Mouse (Mus musculus) CH12.LX (cell line): Measurements from ENCODE around the gene Atp6v0b. TPM values are rescaled to one million over a fixed set of nuclear protein-coding genes. Genes with fewer than 3 reads are reported as not detected.

Experiments
- DNase-seq: peaks from one replicate; pipeline ENCODE4 v3.0.0-alpha.2; 2013; ENCODE audit errors: extremely low read depth
- H3K27ac ChIP-seq: 2 replicates; pipeline ENCODE4 v1.5.1; 2012; ENCODE audit warnings: low read depth, mild to moderate bottlenecking, control low read depth, moderate library complexity; ENCODE audit not compliant: insufficient read depth
- H3K27me3 ChIP-seq: replicated peaks from 2 replicates; pipeline ENCODE3; 2012; ENCODE audit warnings: inconsistent platforms
- H3K36me3 ChIP-seq, 2 experiments: replicated peaks in 1 of 2; 2 replicates each; pipeline versions ENCODE3 to v1.6.1; 2012; ENCODE audit warnings: inconsistent platforms in 1 of 2, low read length in 1 of 2, mild to moderate bottlenecking in 1 of 2, mixed read lengths in 1 of 2, moderate library complexity in 1 of 2; ENCODE audit not compliant: control insufficient read depth in 1 of 2, insufficient read depth in 1 of 2
- H3K4me1 ChIP-seq, 2 experiments: 2 replicates each; pipeline ENCODE4 v1.6.1; 2012; ENCODE audit warnings: inconsistent platforms in 1 of 2, moderate library complexity in 1 of 2; ENCODE audit not compliant: insufficient read depth in 2 of 2, control insufficient read depth in 1 of 2
- H3K4me2 ChIP-seq: 2 replicates; pipeline ENCODE4 v1.6.1; 2012; ENCODE audit warnings: low read depth, mild to moderate bottlenecking, control low read depth; ENCODE audit not compliant: poor library complexity, insufficient read depth, severe bottlenecking
- H3K4me3 ChIP-seq, 3 experiments: fragments of 150-350 bp in 1 of 3; sonication (generic) in 1 of 3; replicated peaks in 1 of 3; 2 replicates each; pipeline versions ENCODE3 to v1.5.1; 2011 to 2012; ENCODE audit warnings: low read depth in 2 of 3, low read length in 2 of 3, mild to moderate bottlenecking in 2 of 3, moderate library complexity in 2 of 3, control low read depth in 1 of 3, improper control_type of control experiment in 1 of 3, inconsistent platforms in 1 of 3, mixed read lengths in 1 of 3; ENCODE audit not compliant: poor library complexity in 1 of 3
- H3K79me2 ChIP-seq: replicated peaks from 2 replicates; pipeline ENCODE4 v1.6.1; 2012; ENCODE audit warnings: mild to moderate bottlenecking, moderate library complexity; ENCODE audit not compliant: control insufficient read depth, poor library complexity, insufficient read depth, severe bottlenecking; ENCODE audit errors: extremely low read depth
- H3K9ac ChIP-seq: 2 replicates; pipeline ENCODE4 v1.6.1; 2012; ENCODE audit warnings: low read depth, mild to moderate bottlenecking, control low read depth, moderate library complexity; ENCODE audit not compliant: insufficient read depth
- H3K9me3 ChIP-seq: replicated peaks from 2 replicates; pipeline ENCODE3; 2012; ENCODE audit warnings: low read length, inconsistent platforms, mixed read lengths
- BHLHE40 ChIP-seq: IDR thresholded peaks from 2 replicates; pipeline ENCODE4 v1.6.1; 2011; ENCODE audit warnings: mild to moderate bottlenecking, low read depth, low read length, improper control_type of control experiment
- CHD1 ChIP-seq: IDR thresholded peaks from 2 replicates; pipeline ENCODE4 v1.6.1; 2012; ENCODE audit warnings: low read depth, low read length, improper control_type of control experiment, inconsistent platforms
- CHD2 ChIP-seq: IDR thresholded peaks from 2 replicates; pipeline ENCODE4 v1.6.1; 2011; ENCODE audit warnings: low read length, improper control_type of control experiment
- ELF1 ChIP-seq: IDR thresholded peaks from 2 replicates; pipeline ENCODE4 v1.6.1; 2014; ENCODE audit warnings: low read depth, mild to moderate bottlenecking, inconsistent platforms, low read length, improper control_type of control experiment
- GABPA ChIP-seq: IDR thresholded peaks from 2 replicates; pipeline ENCODE4 v1.6.1; 2012; ENCODE audit warnings: low read depth, low read length, improper control_type of control experiment, inconsistent platforms; ENCODE audit not compliant: insufficient replicate concordance
- HCFC1 ChIP-seq: IDR thresholded peaks from 2 replicates; pipeline ENCODE4 v1.6.1; 2012; ENCODE audit warnings: low read depth, mild to moderate bottlenecking, inconsistent platforms, low read length, improper control_type of control experiment
- IRF4 ChIP-seq: IDR thresholded peaks from 2 replicates; pipeline ENCODE4 v1.6.1; 2014; ENCODE audit warnings: low read depth, mild to moderate bottlenecking, inconsistent platforms, low read length, improper control_type of control experiment
- JUN ChIP-seq: IDR thresholded peaks from 2 replicates; pipeline ENCODE4 v1.6.1; 2011; ENCODE audit warnings: low read depth, mild to moderate bottlenecking, low read length, improper control_type of control experiment, moderate library complexity; ENCODE audit not compliant: insufficient read depth
- MAX ChIP-seq: IDR thresholded peaks from 2 replicates; pipeline ENCODE4 v1.6.1; 2011; ENCODE audit warnings: low read length, improper control_type of control experiment
- MAZ ChIP-seq: IDR thresholded peaks from 2 replicates; pipeline ENCODE4 v1.6.1; 2012; ENCODE audit warnings: low read depth, mild to moderate bottlenecking, inconsistent platforms, low read length, improper control_type of control experiment, moderate library complexity
- MYC ChIP-seq: IDR thresholded peaks from 2 replicates; pipeline ENCODE4 v1.6.1; 2011; ENCODE audit warnings: low read depth, mild to moderate bottlenecking, improper control_type of control experiment, low read length
- POLR2AphosphoS2 ChIP-seq: IDR thresholded peaks from 2 replicates; pipeline ENCODE4 v1.6.1; 2011; ENCODE audit warnings: low read depth, low read length, improper control_type of control experiment
- RAD21 ChIP-seq: IDR thresholded peaks from 2 replicates; pipeline ENCODE4 v1.6.1; 2011; ENCODE audit warnings: low read depth, mild to moderate bottlenecking, low read length, improper control_type of control experiment, moderate library complexity
- RCOR1 ChIP-seq: conservative IDR thresholded peaks from 2 replicates; pipeline ENCODE4 v1.6.1; 2012; ENCODE audit warnings: low read depth, mild to moderate bottlenecking, inconsistent platforms, low read length, improper control_type of control experiment
- SMC3 ChIP-seq: IDR thresholded peaks from 2 replicates; pipeline ENCODE4 v1.6.1; 2011; ENCODE audit warnings: low read depth, low read length, improper control_type of control experiment
- TCF12 ChIP-seq: IDR thresholded peaks from 2 replicates; pipeline ENCODE4 v1.6.1; 2014; ENCODE audit warnings: low read depth, mild to moderate bottlenecking, inconsistent platforms, low read length, improper control_type of control experiment
- UBTF ChIP-seq: IDR thresholded peaks from 2 replicates; pipeline ENCODE4 v1.6.1; 2012; ENCODE audit warnings: low read depth, mild to moderate bottlenecking, inconsistent platforms, low read length, improper control_type of control experiment, moderate library complexity
- USF1 ChIP-seq: IDR thresholded peaks from 2 replicates; pipeline ENCODE4 v1.6.1; 2014; ENCODE audit warnings: low read depth, mild to moderate bottlenecking, inconsistent platforms, low read length, improper control_type of control experiment
- ZC3H11A ChIP-seq: IDR thresholded peaks from 2 replicates; pipeline ENCODE4 v1.6.1; 2012; ENCODE audit warnings: low read depth, mild to moderate bottlenecking, inconsistent platforms, low read length, improper control_type of control experiment
- ZMIZ1 ChIP-seq: IDR thresholded peaks from 2 replicates; pipeline ENCODE4 v1.6.1; 2012; ENCODE audit warnings: low read depth, mild to moderate bottlenecking, inconsistent platforms, low read length, improper control_type of control experiment
- dilution Hi-C: fragments of 300-500 bp; cut with MboI; formaldehyde crosslinking; loops from 2 replicates; pipeline ENCODE4 v1.14.3; 2020; ENCODE audit warnings: low sequenced_read_pairs; ENCODE audit not compliant: extremely low pct_unique_long_range_greater_than_20kb, extremely low pct_ligation_motif_present
- in situ Hi-C: fragments of 300-500 bp; cut with MboI; formaldehyde crosslinking; loops from 3 replicates; pipeline ENCODE4 v1.14.3; 2019; ENCODE audit warnings: low sequenced_read_pairs, low pct_ligation_motif_present, low pct_unique_long_range_greater_than_20kb, mixed read lengths
- polyA plus RNA-seq: library from polyadenylated mRNA; unstranded; fragments of >175 nt; gene quantifications from 2 replicates; pipeline ENCODE4 v1.2.1, GENCODE M21; 2012; ENCODE audit warnings: low read depth; ENCODE audit not compliant: insufficient read length
- total RNA-seq, 2 experiments: library from RNA; depleted of rRNA; stranded (reverse); fragments of 300-350 nt in 1 of 2; fragments of >200 nt in 1 of 2; gene quantifications; 2 replicates each; pipeline ENCODE4 v1.2.3; 2012 to 2014

Gene Atp6v0b
- total and polyA plus RNA-seq, 3 experiments, result 176 to 202 (median 186) TPM

DNA sequence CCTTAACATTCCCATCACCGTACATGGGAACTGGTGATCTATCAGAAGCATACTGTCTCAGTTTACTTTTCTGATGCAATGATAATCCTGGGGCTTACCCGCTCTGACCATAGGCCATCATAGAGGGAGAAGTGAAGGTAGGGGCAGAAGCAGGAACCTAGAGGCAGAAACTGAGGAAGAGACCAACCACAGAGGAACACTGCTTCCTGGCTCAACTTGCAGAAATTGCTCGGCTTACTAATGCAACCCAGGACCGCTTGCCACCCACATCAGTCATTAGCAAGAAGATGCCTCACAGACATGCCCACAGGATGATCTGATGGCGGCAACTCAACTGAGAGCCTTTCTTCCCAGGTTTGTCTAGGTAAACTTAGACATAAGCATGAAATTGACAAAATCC is 31.6 kb upstream of the Atp6v0b start:
- no peak for DNase-seq
- in situ Hi-C loops (loop anchor here (10.0 kb wide), 1 partner anchor 146 kb away; no protein-coding TSS in a partner anchor), dilution Hi-C loops (no loop called here)

DNA sequence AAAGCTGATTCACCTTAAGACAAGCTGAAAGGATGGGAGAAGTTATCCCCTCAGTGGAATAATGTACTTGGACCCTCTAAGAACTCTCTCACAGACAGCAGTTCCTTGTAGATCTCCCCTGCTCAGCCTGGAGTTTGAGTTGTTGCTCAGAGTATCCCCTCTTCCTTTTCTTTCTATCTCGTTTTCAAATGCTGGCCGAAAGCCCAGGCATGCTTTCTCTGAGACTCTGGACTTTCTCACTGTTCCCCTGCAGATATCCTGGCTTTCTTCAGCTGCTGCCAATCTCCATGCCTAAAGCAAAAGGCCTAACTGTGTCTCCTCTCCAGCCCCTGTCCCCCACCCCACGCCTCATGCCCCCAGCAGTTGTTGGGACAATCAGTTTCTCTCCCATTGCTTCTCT is 31.1 kb upstream of the Atp6v0b start:
- in situ Hi-C loops, result loop anchor here (10.0 kb wide), 1 partner anchor 147 kb away; no protein-coding TSS in a partner anchor
- no peaks in the 10 kb centered on the region for H3K27me3 ChIP-seq
- H3K9me3 ChIP-seq, result no peaks in the 10 kb centered on the region
- H3K79me2 ChIP-seq, result peaks cover 5% of the 10 kb centered on the region; the same call in 1 of the 2 replicates
- TF ChIP-seq MYC (no peak), IRF4 (no peak), GABPA (no peak), HCFC1 (no peak), MAZ (no peak), RCOR1 (no peak), USF1 (no peak), CHD2 (no peak), CHD1 (no peak), JUN (no peak), MAX (no peak), SMC3 (no peak), BHLHE40 (no peak), ZMIZ1 (no peak), RAD21 (no peak), UBTF (no peak), POLR2AphosphoS2 (no peak)
- TF ChIP-seq, all 38 proteins: peak for 0
- peaks cover under 1 to 42% of the 10 kb centered on the region in 2 experiments; a peak in 2 of 4 replicates for H3K4me1 ChIP-seq
- no peak for DNase-seq
- H3K27ac ChIP-seq, result no peak overlapping the region
- dilution Hi-C loops, result no loop called here
- H3K4me3 ChIP-seq, result no peak overlapping the region
- H3K9ac ChIP-seq, result no peak overlapping the region
- H3K36me3 ChIP-seq, result peaks cover 0 to 7% of the 10 kb centered on the region in 2 experiments
- no peak overlapping the region for H3K4me2 ChIP-seq

More for the DNA sequence above, 31.6 kb upstream of the Atp6v0b start:
- Histone ChIP-seq H3K4me1 (peaks cover 0 to 37% of the 10 kb centered on the region in 2 experiments; a peak in 2 of 4 replicates), H3K9ac (no peak overlapping the region), H3K4me2 (no peak overlapping the region), H3K27me3 (no peaks in the 10 kb centered on the region), H3K9me3 (no peaks in the 10 kb centered on the region), H3K27ac (no peak overlapping the region), H3K4me3 (no peak overlapping the region), H3K36me3 (peaks cover 0 to 7% of the 10 kb centered on the region in 2 experiments), H3K79me2 (peaks cover 3% of the 10 kb centered on the region; the same call in 1 of the 2 replicates)
- no peak for TF ChIP-seq RAD21
- no peak for TF ChIP-seq USF1
- no peak for TF ChIP-seq ZC3H11A
- TF ChIP-seq TCF12, result no peak
- TF ChIP-seq ELF1, result no peak
- TF ChIP-seq RCOR1, result no peak
